Mouse (Mus musculus) forebrain, embryonic 15.5 days (tissue): ENCODE results near the gene Ttc25. TPM values are rescaled to one million over a fixed set of nuclear protein-coding genes. Genes with fewer than 3 reads are reported as not detected.
"Not testable (repeated sequence)": the region's sequence is repeated elsewhere in the genome, so short reads cannot be mapped to it uniquely, and the experiment has no call there.

Source experiments
- ATAC-seq: fragments of 200-750 bp; cut with Nextera tagmentation; replicated peaks from 2 replicates; pipeline ENCODE4 v1.8.0; 2017; ENCODE audit warnings: mild to moderate bottlenecking, moderate TSS enrichment, moderate library complexity
- H3K27ac ChIP-seq: fragments of 300-500 bp; sonication (generic); replicated peaks from 2 replicates; pipeline ENCODE4 v1.5.1; 2015; ENCODE audit warnings: mild to moderate bottlenecking, inconsistent platforms
- H3K27me3 ChIP-seq: fragments of 300-500 bp; sonication (generic); 2 replicates; pipeline ENCODE4 v1.6.1; 2015; ENCODE audit warnings: inconsistent platforms
- H3K36me3 ChIP-seq: fragments of 300-500 bp; sonication (generic); 2 replicates; pipeline ENCODE4 v1.6.1; 2015; ENCODE audit warnings: mild to moderate bottlenecking, inconsistent platforms
- H3K4me1 ChIP-seq: fragments of 300-500 bp; sonication (generic); 2 replicates; pipeline ENCODE4 v1.6.1; 2015; ENCODE audit warnings: inconsistent platforms
- H3K4me2 ChIP-seq: fragments of 300-500 bp; sonication (generic); replicated peaks from 2 replicates; pipeline ENCODE4 v1.6.1; 2015; ENCODE audit warnings: mild to moderate bottlenecking, inconsistent platforms
- H3K4me3 ChIP-seq: fragments of 300-500 bp; sonication (generic); 2 replicates; pipeline ENCODE4 v1.5.1; 2015; ENCODE audit warnings: mild to moderate bottlenecking, inconsistent platforms
- H3K9ac ChIP-seq: fragments of 300-500 bp; sonication (generic); replicated peaks from 2 replicates; pipeline ENCODE4 v1.6.1; 2015; ENCODE audit warnings: mild to moderate bottlenecking, inconsistent platforms
- H3K9me3 ChIP-seq: fragments of 300-500 bp; sonication (generic); 2 replicates; pipeline ENCODE4 v1.6.1; 2016; ENCODE audit warnings: inconsistent platforms
- WGBS: fragments of 180-500 bp; shearing (Covaris S2); methylation state at CpG from one replicate; pipeline ENCODE4 v1.1.7; 2015; ENCODE audit warnings: mixed read lengths; 5-methylcytosine and 5-hydroxymethylcytosine counted together
- polyA plus RNA-seq: library from polyadenylated mRNA; unstranded; fragments of >200 nt; fragmentation: Nextera tagmentation; extraction: Ambion mirVana; gene quantifications from 2 replicates; pipeline ENCODE4 v1.2.1, GENCODE M21; 2015

Ttc25 gene
- polyA plus RNA-seq, 1 experiment from 2014 or later = 2.1 TPM

DNA sequence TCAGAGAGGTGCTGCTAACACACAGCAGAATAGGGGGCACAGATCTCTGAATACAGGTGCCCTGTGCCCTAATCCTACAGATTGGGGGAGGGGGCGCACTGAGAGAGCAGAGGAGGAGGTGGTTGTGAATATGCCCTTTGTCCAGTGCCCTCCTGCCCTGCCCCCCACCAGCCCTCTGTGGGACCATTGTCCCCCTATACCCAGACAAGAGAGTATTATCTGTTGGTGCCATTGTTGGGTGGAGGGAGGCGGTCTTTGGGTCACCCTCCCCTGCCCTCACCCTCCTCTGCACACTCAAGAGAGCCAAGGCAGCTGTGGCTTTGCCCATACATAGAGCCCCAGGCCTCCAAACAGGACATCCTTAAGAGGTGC, 30.1 kb downstream of the Ttc25 start:
- Histone ChIP-seq H3K9ac (peak overlapping the region; percentile 61), H3K36me3 (peaks cover 14% of the 10 kb centered on the region), H3K4me2 (peak overlapping the region; percentile 74), H3K27ac (0 out of 2 replicates have a peak overlapping the region, but pooled peaks have one; percentile 45), H3K27me3 (no peaks in the 10 kb centered on the region), H3K4me1 (peaks cover 24% of the 10 kb centered on the region), H3K9me3 (no peaks in the 10 kb centered on the region), H3K4me3 (peak overlapping the region; percentile 64)
- ATAC-seq = peak; percentile 27; the same call in 1 of the 2 replicates
- 23% methylated on average over 1 of the region's 2 CpGs for WGBS

DNA sequence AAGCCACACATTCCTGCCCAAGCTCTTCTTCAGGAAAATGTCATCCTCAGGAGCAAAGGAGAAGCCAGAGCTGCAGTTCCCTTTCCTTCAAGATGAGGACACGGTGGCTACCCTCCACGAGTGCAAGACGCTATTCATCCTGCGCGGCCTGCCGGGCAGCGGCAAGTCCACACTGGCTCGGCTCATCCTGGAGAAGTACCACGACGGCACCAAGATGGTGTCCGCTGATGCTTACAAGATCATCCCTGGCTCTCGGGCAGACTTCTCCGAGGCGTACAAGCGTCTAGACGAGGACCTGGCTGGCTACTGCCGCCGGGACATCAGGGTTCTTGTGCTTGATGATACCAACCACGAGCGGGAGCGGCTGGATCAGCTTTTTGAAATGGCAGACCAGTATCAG, 30.8 kb downstream of the Ttc25 start:
- no peaks in the 10 kb centered on the region for H3K9me3 ChIP-seq
- no peak overlapping the region for H3K9ac ChIP-seq
- WGBS = 75% methylated on average over 21 of the region's 21 CpGs
- H3K4me2 ChIP-seq = peak overlapping the region; percentile 8; the same call in 1 of the 2 replicates
- H3K27me3 ChIP-seq = no peaks in the 10 kb centered on the region
- H3K4me1 ChIP-seq = peaks cover 16% of the 10 kb centered on the region
- peaks cover 19% of the 10 kb centered on the region for H3K36me3 ChIP-seq
- ATAC-seq = no peak
- no peak overlapping the region for H3K4me3 ChIP-seq
- H3K27ac ChIP-seq = no peak overlapping the region

DNA sequence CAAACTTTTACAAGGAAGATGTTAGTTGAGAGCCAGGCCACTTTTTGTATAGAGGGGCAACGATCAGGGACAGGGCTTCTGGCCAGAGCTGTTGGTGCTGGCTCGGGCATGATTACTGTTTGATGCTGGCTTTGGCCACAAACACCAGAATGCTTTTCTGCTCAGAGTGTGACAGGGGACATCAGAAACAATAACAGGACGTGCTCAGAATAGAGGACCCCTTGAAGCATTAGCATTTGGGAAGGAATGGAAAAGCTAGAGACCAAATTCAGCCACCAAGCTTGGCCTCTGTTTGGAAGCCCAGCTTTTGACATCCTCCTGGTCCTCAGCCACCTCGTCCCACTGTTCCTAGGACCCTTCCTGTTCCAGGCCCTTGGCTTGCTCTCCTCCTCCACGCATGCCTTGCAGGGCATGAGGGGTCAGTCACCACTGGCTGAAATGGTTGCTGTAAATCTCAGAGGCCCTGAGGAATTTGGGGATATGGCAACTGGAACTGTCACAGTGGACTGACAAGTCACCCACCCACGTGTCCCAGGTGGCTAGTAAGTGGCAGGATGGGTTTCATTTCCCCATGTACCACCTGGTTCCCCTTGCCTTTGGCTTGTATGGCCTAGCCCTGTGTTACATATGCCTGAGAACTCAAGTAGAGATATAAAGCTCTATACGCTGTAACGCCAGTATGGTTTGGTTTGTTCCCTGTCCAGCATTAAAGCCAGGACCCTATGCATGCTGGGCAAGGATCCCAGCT, 32.6 kb downstream of the Ttc25 start:
- Histone ChIP-seq H3K9me3 (no peaks in the 10 kb centered on the region), H3K4me3 (no peak overlapping the region), H3K27me3 (no peaks in the 10 kb centered on the region), H3K36me3 (peaks cover 30% of the 10 kb centered on the region), H3K4me1 (peaks cover 14% of the 10 kb centered on the region), H3K9ac (no peak overlapping the region), H3K27ac (no peak overlapping the region), H3K4me2 (no peak overlapping the region)
- ATAC-seq = no peak
- 80% methylated on average over 8 of the region's 8 CpGs for WGBS

DNA sequence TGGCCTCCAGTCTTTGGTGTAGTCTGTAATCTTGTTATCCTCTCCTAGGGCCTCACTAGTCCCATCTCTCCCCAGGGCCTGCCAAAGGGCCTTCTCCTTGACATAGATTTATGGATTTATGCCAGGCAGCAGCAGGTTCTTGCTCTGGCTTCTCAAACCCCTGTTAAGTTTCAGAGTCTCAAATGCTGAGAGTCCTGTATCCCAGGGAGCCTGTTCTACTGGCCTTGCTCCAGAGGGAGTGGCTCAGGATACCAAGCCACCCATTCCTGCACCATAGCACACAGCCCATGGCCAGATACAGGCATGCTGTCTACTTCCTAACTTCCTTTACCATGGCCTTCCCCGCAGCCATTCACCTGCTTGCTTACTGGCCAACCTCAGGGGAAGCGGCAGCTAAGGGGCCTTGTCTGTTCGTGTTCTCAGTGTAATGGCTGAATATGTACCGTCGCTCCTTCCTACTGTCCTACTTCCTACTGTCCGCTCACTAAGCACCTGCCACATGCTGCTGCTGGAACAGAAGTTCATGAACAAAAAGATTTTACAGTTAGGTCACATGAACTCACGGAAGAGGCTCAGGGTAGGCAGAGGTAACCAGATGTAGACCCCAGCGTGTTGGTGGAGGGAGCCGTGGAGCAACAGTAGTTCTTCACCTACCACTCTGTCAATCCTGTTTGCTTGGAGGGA, 33.9 kb downstream of the Ttc25 start:
- Histone ChIP-seq H3K27ac (no peak overlapping the region), H3K9ac (no peak overlapping the region), H3K36me3 (peaks cover 43% of the 10 kb centered on the region), H3K9me3 (no peaks in the 10 kb centered on the region), H3K4me3 (no peak overlapping the region), H3K4me1 (peaks cover 14% of the 10 kb centered on the region), H3K4me2 (no peak overlapping the region), H3K27me3 (no peaks in the 10 kb centered on the region)
- WGBS = 94% methylated on average over 9 of the region's 9 CpGs
- no peak for ATAC-seq

DNA sequence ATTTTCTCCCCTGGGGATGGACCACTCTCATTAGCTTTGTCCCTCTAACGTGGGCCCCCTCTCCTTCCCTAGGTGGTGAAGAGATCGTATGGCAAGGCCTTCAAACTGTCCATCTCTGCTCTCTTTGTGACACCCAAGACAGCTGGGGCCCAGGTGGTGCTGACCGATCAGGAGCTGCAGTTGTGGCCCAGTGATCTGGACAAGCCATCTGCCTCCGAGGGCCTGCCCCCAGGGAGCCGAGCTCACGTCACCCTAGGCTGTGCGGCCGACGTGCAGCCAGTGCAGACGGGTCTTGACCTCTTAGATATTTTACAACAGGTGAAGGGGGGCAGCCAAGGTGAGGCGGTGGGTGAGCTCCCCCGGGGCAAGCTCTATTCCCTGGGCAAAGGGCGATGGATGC, 34.9 kb downstream of the Ttc25 start:
- H3K27me3 ChIP-seq = no peaks in the 10 kb centered on the region
- H3K36me3 ChIP-seq = peaks cover 51% of the 10 kb centered on the region
- H3K9me3 ChIP-seq = no peaks in the 10 kb centered on the region
- no peak overlapping the region for H3K27ac ChIP-seq
- no peak overlapping the region for H3K9ac ChIP-seq
- 93% methylated on average over 13 of the region's 13 CpGs for WGBS
- peaks cover 6% of the 10 kb centered on the region for H3K4me1 ChIP-seq
- no peak overlapping the region for H3K4me2 ChIP-seq
- no peak overlapping the region for H3K4me3 ChIP-seq
- ATAC-seq = no peak

DNA sequence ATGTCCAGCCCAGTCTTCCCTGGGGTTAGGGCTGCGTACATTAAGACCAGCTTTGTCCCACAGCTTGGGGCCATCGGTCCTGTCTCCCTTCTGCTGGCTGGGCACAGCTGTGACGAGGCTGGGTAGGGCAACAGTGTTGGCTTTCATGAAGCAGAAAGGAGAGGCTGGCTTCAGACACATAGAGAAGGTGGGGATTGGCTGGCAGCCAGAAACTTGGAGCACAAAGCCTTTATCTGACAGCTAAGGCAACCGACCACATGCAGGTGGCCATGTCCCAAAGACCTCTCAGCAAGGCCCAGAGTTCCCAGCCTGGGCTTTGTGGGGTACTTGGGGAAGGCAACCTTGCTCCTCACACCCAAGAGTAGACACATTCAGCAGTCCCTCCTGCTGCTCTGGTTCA, 36.3 kb downstream of the Ttc25 start:
- Histone ChIP-seq H3K27me3 (no peaks in the 10 kb centered on the region), H3K4me1 (no peaks in the 10 kb centered on the region), H3K4me2 (no peak overlapping the region), H3K9ac (no peak overlapping the region), H3K27ac (0 out of 2 replicates have a peak overlapping the region, but pooled peaks have one; percentile 23), H3K9me3 (no peaks in the 10 kb centered on the region), H3K4me3 (no peak overlapping the region), H3K36me3 (peaks cover 66% of the 10 kb centered on the region)
- 35% methylated on average over 4 of the region's 4 CpGs for WGBS
- ATAC-seq = no peak

DNA sequence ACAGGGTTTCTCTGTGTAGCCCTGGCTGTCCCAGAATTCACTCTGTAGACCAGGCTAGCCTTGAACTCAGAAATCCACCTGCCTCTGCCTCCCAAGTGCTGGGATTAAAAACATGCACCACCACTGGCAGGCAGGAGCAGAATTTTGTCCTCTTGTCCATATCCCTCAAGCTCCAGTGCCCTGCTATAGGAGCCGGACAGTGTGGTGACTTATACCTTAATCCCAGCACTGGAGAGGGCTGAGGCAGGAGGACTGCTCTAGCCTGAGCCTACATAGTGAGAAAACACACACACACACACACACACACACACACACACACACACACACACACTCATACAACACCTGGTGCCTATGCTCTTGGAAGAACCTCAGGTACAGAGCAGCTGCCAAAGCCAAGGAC, 37.0 kb downstream of the Ttc25 start:
- not testable (repeated sequence) for H3K9me3 ChIP-seq, H3K4me3 ChIP-seq, H3K4me2 ChIP-seq, H3K9ac ChIP-seq, H3K27ac ChIP-seq, H3K27me3 ChIP-seq, ATAC-seq, H3K4me1 ChIP-seq
- 100% methylated on average over 1 of the region's 1 CpGs for WGBS
- peaks cover 72% of the 10 kb centered on the region for H3K36me3 ChIP-seq

DNA sequence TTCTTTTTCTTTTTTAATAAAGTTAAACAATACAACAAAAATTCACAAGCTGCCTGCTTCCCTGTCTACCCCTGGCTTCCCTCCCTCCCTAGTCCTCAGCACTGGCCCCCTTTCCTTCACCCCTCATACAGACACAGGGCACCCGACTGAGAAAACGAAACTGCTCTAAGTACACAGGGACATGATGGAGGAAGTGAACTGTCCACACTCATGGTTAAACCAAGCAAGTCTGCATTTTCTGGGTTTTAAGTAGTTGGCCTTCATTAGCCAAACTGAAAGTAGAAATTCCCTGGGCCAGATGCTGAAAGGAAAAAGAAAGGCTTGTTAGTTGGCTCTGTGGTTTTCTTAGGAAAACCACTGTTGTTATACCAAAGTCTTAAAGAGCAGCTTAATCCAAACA, 37.4 kb downstream of the Ttc25 start:
- WGBS = 100% methylated on average over 2 of the region's 2 CpGs
- no peaks in the 10 kb centered on the region for H3K9me3 ChIP-seq
- H3K27ac ChIP-seq = no peak overlapping the region
- no peaks in the 10 kb centered on the region for H3K4me1 ChIP-seq
- ATAC-seq = no peak
- no peak overlapping the region for H3K4me2 ChIP-seq
- peaks cover 76% of the 10 kb centered on the region for H3K36me3 ChIP-seq
- H3K27me3 ChIP-seq = no peaks in the 10 kb centered on the region
- H3K4me3 ChIP-seq = no peak overlapping the region
- H3K9ac ChIP-seq = no peak overlapping the region

DNA sequence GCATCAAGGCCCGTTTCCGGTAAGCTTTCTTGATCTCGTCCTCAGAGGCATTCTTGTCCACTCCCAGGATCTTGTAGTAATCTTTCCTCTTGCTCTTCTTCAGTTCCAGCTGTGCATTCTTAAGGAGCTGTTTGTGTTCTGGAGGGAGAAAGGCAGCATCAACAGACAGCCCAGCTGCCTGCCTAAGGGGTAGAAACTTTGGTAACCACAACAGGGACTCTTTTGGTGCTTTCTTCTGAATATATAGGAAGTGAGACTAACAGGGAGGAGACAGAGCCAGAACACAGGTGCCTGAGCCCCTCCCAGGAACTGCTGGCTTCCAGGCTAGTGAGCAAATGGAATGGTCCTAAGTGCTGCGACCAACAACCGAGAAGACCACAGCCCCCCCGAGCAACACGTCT, 39.2 kb downstream of the Ttc25 start:
- no peak overlapping the region for H3K27ac ChIP-seq
- no peaks in the 10 kb centered on the region for H3K9me3 ChIP-seq
- WGBS = 90% methylated on average over 7 of the region's 7 CpGs
- no peak overlapping the region for H3K9ac ChIP-seq
- H3K4me1 ChIP-seq = no peaks in the 10 kb centered on the region
- no peak overlapping the region for H3K4me3 ChIP-seq
- H3K36me3 ChIP-seq = peaks cover 88% of the 10 kb centered on the region
- no peak overlapping the region for H3K4me2 ChIP-seq
- no peak for ATAC-seq
- no peaks in the 10 kb centered on the region for H3K27me3 ChIP-seq

DNA sequence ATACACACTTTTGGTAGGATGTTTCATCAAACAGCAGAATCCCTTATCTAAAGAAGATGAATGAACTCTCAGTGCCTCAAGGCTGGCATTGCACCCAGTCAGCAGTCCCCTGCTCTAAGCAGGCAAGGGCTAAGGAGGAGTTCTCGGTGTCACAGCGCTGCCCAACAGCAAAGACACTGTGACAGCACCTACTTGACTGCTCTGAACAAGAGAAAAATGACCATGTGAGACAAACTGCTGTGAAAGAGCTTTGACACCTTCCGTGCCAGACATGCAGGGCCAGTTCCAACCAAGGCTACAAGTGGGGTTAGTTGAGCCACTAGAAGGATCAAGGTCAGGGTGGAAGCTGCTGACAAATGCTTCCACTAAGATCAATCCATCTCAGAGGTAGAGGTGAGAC, 39.7 kb downstream of the Ttc25 start:
- WGBS = 93% methylated on average over 3 of the region's 3 CpGs
- H3K4me2 ChIP-seq = no peak overlapping the region
- H3K27ac ChIP-seq = no peak overlapping the region
- peaks cover 88% of the 10 kb centered on the region for H3K36me3 ChIP-seq
- no peak overlapping the region for H3K4me3 ChIP-seq
- no peaks in the 10 kb centered on the region for H3K27me3 ChIP-seq
- H3K9me3 ChIP-seq = no peaks in the 10 kb centered on the region
- no peak for ATAC-seq
- no peak overlapping the region for H3K9ac ChIP-seq
- H3K4me1 ChIP-seq = no peaks in the 10 kb centered on the region

DNA sequence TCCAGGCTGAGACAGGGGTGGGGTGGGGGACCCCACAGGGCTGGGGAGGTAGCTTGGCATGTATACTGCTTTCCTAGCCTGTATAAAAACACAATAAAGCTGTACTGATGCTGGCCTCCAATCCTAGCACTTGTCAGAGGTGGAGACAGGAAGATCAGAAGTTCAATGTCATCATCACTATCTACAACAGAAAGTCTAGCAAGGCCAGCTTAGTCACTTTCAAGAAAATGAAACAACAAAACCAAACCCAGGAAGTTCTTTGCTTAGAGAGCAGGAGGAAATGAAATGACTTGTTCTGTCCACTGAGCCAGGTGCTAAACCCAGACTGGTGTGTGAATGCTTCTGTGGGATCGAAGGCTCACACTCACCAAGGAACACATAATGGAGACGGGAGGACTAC, 43.1 kb downstream of the Ttc25 start:
- no peaks in the 10 kb centered on the region for H3K9me3 ChIP-seq
- H3K36me3 ChIP-seq = peaks cover 94% of the 10 kb centered on the region
- ATAC-seq = no peak
- WGBS = 95% methylated on average over 2 of the region's 2 CpGs
- no peak overlapping the region for H3K27ac ChIP-seq
- H3K27me3 ChIP-seq = no peaks in the 10 kb centered on the region
- H3K4me1 ChIP-seq = no peaks in the 10 kb centered on the region
- H3K4me3 ChIP-seq = no peak overlapping the region
- no peak overlapping the region for H3K4me2 ChIP-seq
- H3K9ac ChIP-seq = no peak overlapping the region

DNA sequence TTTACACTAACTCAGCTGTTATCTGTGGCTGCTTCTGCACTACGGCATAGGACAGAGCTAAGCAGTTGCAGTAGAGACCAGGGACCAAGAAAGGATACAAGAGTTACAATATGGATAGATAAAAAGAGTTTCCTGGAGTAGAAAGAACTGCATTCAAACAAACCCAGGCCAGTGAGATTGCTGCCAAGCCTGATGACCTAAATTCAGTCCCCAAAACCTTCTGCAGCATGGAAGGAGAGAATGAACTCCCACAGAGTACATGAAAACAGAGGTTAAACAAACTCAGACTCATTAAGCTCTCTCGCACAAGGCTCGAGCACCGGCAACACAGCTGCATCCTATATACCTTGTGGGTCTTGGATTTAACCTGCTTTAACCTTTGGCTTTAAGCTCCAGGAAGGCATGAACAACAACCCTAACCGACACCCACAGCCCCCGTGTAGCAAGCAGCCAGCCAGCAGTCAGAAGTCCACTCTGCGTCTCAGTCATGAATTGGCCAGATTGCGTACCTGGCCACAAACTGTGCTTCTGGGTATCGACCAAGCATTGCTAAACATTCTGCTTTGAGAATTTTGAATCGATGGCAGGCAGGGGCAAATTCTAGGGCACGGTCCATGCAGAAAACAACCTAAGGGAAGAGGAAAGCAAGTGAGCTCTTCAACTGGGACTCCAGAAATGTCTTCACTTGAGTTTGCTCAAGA, 47.1 kb downstream of the Ttc25 start:
- no peak overlapping the region for H3K9ac ChIP-seq
- no peak for ATAC-seq
- peaks cover 94% of the 10 kb centered on the region for H3K36me3 ChIP-seq
- H3K27ac ChIP-seq = no peak overlapping the region
- H3K27me3 ChIP-seq = no peaks in the 10 kb centered on the region
- H3K4me2 ChIP-seq = no peak overlapping the region
- 91% methylated on average over 11 of the region's 11 CpGs for WGBS
- H3K4me1 ChIP-seq = no peaks in the 10 kb centered on the region
- no peak overlapping the region for H3K4me3 ChIP-seq
- H3K9me3 ChIP-seq = no peaks in the 10 kb centered on the region
